Mouse (Mus musculus): Measurements from ENCODE around the gene Cavin1. TPM values are rescaled to one million over a fixed set of nuclear protein-coding genes. Genes with fewer than 3 reads are reported as not detected.

Cavin1 gene
- total RNA-seq, 1 experiment: 30.7 TPM

GRCm38 (mm10) chr11:100924386-100924919 lies 46.2 kb downstream of the Cavin1 start:
- Histone ChIP-seq H3K9ac (ENCODE audit: insufficient read depth, low read depth, low read length, poor library complexity, severe bottlenecking) (no peak overlapping the region), H3K4me3 (ENCODE audit: insufficient read depth in 1 of 2, low read depth in 1 of 2, low read length in 2 of 2, poor library complexity in 1 of 2, severe bottlenecking in 1 of 2) (no peak overlapping the region), H3K27ac (ENCODE audit: insufficient read depth, low read depth, low read length, poor library complexity, severe bottlenecking) (no peak overlapping the region)

DNA sequence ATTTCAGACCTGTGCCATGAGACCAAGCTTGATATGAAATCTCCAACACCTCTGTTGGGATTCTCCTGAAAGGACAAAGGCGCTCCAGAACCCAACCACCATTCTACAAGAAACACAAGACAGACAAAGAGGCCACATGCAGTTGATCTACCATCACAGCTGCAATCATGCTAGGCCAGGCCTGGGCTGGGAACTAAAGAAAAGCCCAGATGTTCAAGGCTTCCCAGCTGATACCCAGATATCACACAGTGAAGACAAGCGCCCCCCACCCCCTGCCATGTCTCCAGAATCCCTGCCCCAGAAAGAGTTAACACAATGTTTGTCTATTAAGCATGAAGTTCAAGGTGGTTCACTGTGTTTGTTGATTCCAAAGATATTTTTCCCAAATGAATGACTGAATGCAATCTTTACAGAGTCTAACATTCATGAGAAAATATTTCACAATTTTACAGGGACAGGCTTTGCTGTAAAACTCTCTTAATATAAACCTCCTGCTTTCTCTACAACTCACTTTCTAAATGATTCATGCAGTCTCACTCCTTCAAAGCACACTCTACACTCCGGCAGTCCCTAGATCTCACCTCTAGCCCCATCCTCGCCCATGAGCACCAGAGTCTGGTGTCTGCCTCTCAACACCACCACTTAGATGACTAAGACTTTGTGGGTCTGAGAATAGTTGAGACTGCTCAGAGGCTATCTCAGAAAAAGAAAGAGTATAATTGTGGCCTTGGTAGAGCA lies 49.6 kb downstream of the Cavin1 start:
- Histone ChIP-seq H3K4me3 (ENCODE audit: insufficient read depth in 1 of 2, low read depth in 1 of 2, low read length in 2 of 2, poor library complexity in 1 of 2, severe bottlenecking in 1 of 2) (no peak overlapping the region), H3K4me1 (ENCODE audit: control insufficient read depth in 2 of 2, insufficient read depth in 2 of 2, low read length in 2 of 2, poor library complexity in 1 of 2) (no peaks in the 10 kb centered on the region), H3K36me3 (ENCODE audit: control insufficient read depth, insufficient read depth, low read length, poor library complexity, severe bottlenecking) (peaks cover 1% of the 10 kb centered on the region; the same call in 1 of the 2 replicates), H3K9ac (ENCODE audit: insufficient read depth, low read depth, low read length, poor library complexity, severe bottlenecking) (no peak overlapping the region), H3K9me3 (ENCODE audit: control insufficient read depth, insufficient read depth, low read depth, low read length) (no peaks in the 10 kb centered on the region), H3K27ac (ENCODE audit: insufficient read depth, low read depth, low read length, poor library complexity, severe bottlenecking) (no peak overlapping the region)
- in situ Hi-C loops (cut with MboI; ENCODE audit: low sequenced_read_pairs in 2 of 2, unreplicated experiment in 2 of 2): no loop called here
- DNase-seq (ENCODE audit: low read depth, low spot score): no peak
- TF ChIP-seq ZNF384 (IDR thresholded peaks at IDR 0.05; ENCODE audit: low read depth, low read length) (no peak), CHD2 (IDR thresholded peaks at IDR 0.05; ENCODE audit: low read depth, low read length) (no peak), ZC3H11A (IDR thresholded peaks at IDR 0.05; ENCODE audit: borderline replicate concordance, low read depth, low read length) (no peak), HCFC1 (IDR thresholded peaks at IDR 0.05; ENCODE audit: borderline replicate concordance, insufficient read depth, low read length) (no peak)

More at GRCm38 (mm10) chr11:100924386-100924919, 46.2 kb downstream of the Cavin1 start:
- DNase-seq (ENCODE audit: low read depth, low spot score): no peak
- TF ChIP-seq ZNF384 (IDR thresholded peaks at IDR 0.05; ENCODE audit: low read depth, low read length) (no peak), ZC3H11A (IDR thresholded peaks at IDR 0.05; ENCODE audit: borderline replicate concordance, low read depth, low read length) (no peak), HCFC1 (IDR thresholded peaks at IDR 0.05; ENCODE audit: borderline replicate concordance, insufficient read depth, low read length) (no peak), MAFK (IDR thresholded peaks at IDR 0.05; ENCODE audit: insufficient read depth, low read depth, low read length) (no peak), CHD2 (IDR thresholded peaks at IDR 0.05; ENCODE audit: low read depth, low read length) (no peak)
- Histone ChIP-seq H3K9me3 (ENCODE audit: control insufficient read depth, insufficient read depth, low read depth, low read length) (no peaks in the 10 kb centered on the region), H3K36me3 (ENCODE audit: control insufficient read depth, insufficient read depth, low read length, poor library complexity, severe bottlenecking) (no peaks in the 10 kb centered on the region), H3K4me1 (ENCODE audit: control insufficient read depth in 2 of 2, insufficient read depth in 2 of 2, low read length in 2 of 2, poor library complexity in 1 of 2) (no peaks in the 10 kb centered on the region)
- in situ Hi-C loops (cut with MboI; ENCODE audit: low sequenced_read_pairs in 2 of 2, unreplicated experiment in 2 of 2): no loop called here

- in situ Hi-C loops (cut with MboI; ENCODE audit: low sequenced_read_pairs in 2 of 2, unreplicated experiment in 2 of 2): no loop called here
- Histone ChIP-seq H3K9me3 (ENCODE audit: control insufficient read depth, insufficient read depth, low read depth, low read length) (no peaks in the 10 kb centered on the region), H3K4me1 (ENCODE audit: control insufficient read depth in 2 of 2, insufficient read depth in 2 of 2, low read length in 2 of 2, poor library complexity in 1 of 2) (no peaks in the 10 kb centered on the region), H3K4me3 (ENCODE audit: insufficient read depth in 1 of 2, low read depth in 1 of 2, low read length in 2 of 2, poor library complexity in 1 of 2, severe bottlenecking in 1 of 2) (no peak overlapping the region), H3K9ac (ENCODE audit: insufficient read depth, low read depth, low read length, poor library complexity, severe bottlenecking) (no peak overlapping the region), H3K27ac (ENCODE audit: insufficient read depth, low read depth, low read length, poor library complexity, severe bottlenecking) (no peak overlapping the region), H3K36me3 (ENCODE audit: control insufficient read depth, insufficient read depth, low read length, poor library complexity, severe bottlenecking) (peaks cover 1% of the 10 kb centered on the region; the same call in 1 of the 2 replicates)
- TF ChIP-seq MAFK (IDR thresholded peaks at IDR 0.05; ENCODE audit: insufficient read depth, low read depth, low read length): no peak
- TF ChIP-seq ZC3H11A (IDR thresholded peaks at IDR 0.05; ENCODE audit: borderline replicate concordance, low read depth, low read length): no peak
- TF ChIP-seq CHD2 (IDR thresholded peaks at IDR 0.05; ENCODE audit: low read depth, low read length): no peak
- TF ChIP-seq ZNF384 (IDR thresholded peaks at IDR 0.05; ENCODE audit: low read depth, low read length): no peak
- TF ChIP-seq HCFC1 (IDR thresholded peaks at IDR 0.05; ENCODE audit: borderline replicate concordance, insufficient read depth, low read length): no peak
- DNase-seq (ENCODE audit: low read depth, low spot score): no peak
These were observed 52.7 kb downstream of the Cavin1 start for GRCm38 (mm10) chr11:100918007-100918406.

GRCm38 (mm10) chr11:100916432-100916971 lies 54.2 kb downstream of the Cavin1 start:
- H3K36me3 ChIP-seq (ENCODE audit: control insufficient read depth, insufficient read depth, low read length, poor library complexity, severe bottlenecking): peaks cover 1% of the 10 kb centered on the region; the same call in 1 of the 2 replicates
- H3K4me1 ChIP-seq (ENCODE audit: control insufficient read depth in 2 of 2, insufficient read depth in 2 of 2, low read length in 2 of 2, poor library complexity in 1 of 2): no peaks in the 10 kb centered on the region
- in situ Hi-C loops (cut with MboI; ENCODE audit: low sequenced_read_pairs in 2 of 2, unreplicated experiment in 2 of 2): no loop called here
- no peak overlapping the region for H3K4me3 ChIP-seq (ENCODE audit: insufficient read depth in 1 of 2, low read depth in 1 of 2, low read length in 2 of 2, poor library complexity in 1 of 2, severe bottlenecking in 1 of 2)
- H3K9me3 ChIP-seq (ENCODE audit: control insufficient read depth, insufficient read depth, low read depth, low read length): no peaks in the 10 kb centered on the region
- no peak overlapping the region for H3K27ac ChIP-seq (ENCODE audit: insufficient read depth, low read depth, low read length, poor library complexity, severe bottlenecking)
- TF ChIP-seq ZC3H11A (IDR thresholded peaks at IDR 0.05; ENCODE audit: borderline replicate concordance, low read depth, low read length): no peak
- no peak for TF ChIP-seq MAFK (IDR thresholded peaks at IDR 0.05; ENCODE audit: insufficient read depth, low read depth, low read length)
- TF ChIP-seq CHD2 (IDR thresholded peaks at IDR 0.05; ENCODE audit: low read depth, low read length): no peak
- no peak for TF ChIP-seq ZNF384 (IDR thresholded peaks at IDR 0.05; ENCODE audit: low read depth, low read length)
- TF ChIP-seq HCFC1 (IDR thresholded peaks at IDR 0.05; ENCODE audit: borderline replicate concordance, insufficient read depth, low read length): no peak
- DNase-seq (ENCODE audit: low read depth, low spot score): no peak
- no peak overlapping the region for H3K9ac ChIP-seq (ENCODE audit: insufficient read depth, low read depth, low read length, poor library complexity, severe bottlenecking)
